Mouse (Mus musculus) cortical plate, adult 2 months (tissue): ENCODE data around the gene Col23a1.

ENCODE experiments used
- CTCF ChIP-seq: fragments of 200-500 bp; IDR thresholded peaks from 2 replicates; pipeline ENCODE4 v1.5.1; 2011; ENCODE audit warnings: mild to moderate bottlenecking, control low read depth, low read length; ENCODE audit not compliant: insufficient read depth; ENCODE audit errors: extremely low read depth
- POLR2A ChIP-seq: fragments of 200-500 bp; IDR thresholded peaks from 2 replicates; pipeline ENCODE4 v1.6.1; 2011; ENCODE audit warnings: mild to moderate bottlenecking, low read length, control low read depth; ENCODE audit not compliant: insufficient read depth; ENCODE audit errors: extremely low read depth

DNA sequence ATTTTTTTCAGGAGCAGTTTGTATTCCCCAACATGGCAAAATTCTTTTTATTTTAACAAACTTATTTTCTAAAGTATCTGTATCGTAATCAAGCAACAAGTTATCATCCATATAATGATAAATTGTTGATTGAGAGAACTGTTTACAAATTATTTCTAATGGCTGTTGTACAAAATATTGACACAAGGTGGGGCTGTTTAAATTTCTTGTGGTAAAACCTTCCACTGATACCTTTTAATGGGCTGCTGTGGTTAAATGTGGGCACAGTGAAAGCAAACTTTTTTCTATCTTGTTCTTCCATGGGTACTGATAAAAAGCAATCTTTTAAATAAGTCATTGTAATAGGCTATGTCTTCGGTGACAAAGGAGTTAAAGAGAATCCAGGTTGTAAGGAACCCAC lies 46.8 kb upstream of the Col23a1 start:
- no peak for TF ChIP-seq CTCF
- TF ChIP-seq POLR2A, result no peak
